Mouse (Mus musculus) MEL (cell line): ENCODE results near the gene Pmm1. TPM values are rescaled to one million over a fixed set of nuclear protein-coding genes. Genes with fewer than 3 reads are reported as not detected.

Source experiments
- DNase-seq: peaks from one replicate; pipeline ENCODE4 v3.0.0; 2011; ENCODE audit warnings: low read depth, low spot score
- H3K27ac ChIP-seq: 2 replicates; pipeline ENCODE4 v1.5.1; 2012; ENCODE audit warnings: low read depth, mild to moderate bottlenecking, control low read depth, low read length, moderate library complexity; ENCODE audit not compliant: control insufficient read depth
- H3K27me3 ChIP-seq, 2 experiments: fragments of 150-350 bp in 1 of 2; sonication (generic) in 1 of 2; 2 replicates each; pipeline ENCODE4 v1.6.1; 2012; ENCODE audit warnings: low read length in 2 of 2, mild to moderate bottlenecking in 2 of 2, improper control_type of control experiment in 1 of 2, moderate library complexity in 1 of 2; ENCODE audit not compliant: insufficient read depth in 2 of 2, control insufficient read depth in 1 of 2
- H3K36me3 ChIP-seq, 2 experiments: 2 replicates each; pipeline ENCODE4 v1.6.1; 2012 to 2014; ENCODE audit warnings: low read length in 2 of 2, improper control_type of control experiment in 1 of 2, inconsistent platforms in 1 of 2, mild to moderate bottlenecking in 1 of 2; ENCODE audit not compliant: insufficient read depth in 2 of 2, control insufficient read depth in 1 of 2
- H3K4me1 ChIP-seq, 2 experiments: fragments of 150-350 bp in 1 of 2; sonication (generic) in 1 of 2; 2 replicates each; pipeline ENCODE4 v1.6.1; 2012; ENCODE audit warnings: low read length in 2 of 2, improper control_type of control experiment in 1 of 2, mild to moderate bottlenecking in 1 of 2; ENCODE audit not compliant: insufficient read depth in 2 of 2, control insufficient read depth in 1 of 2
- H3K4me3 ChIP-seq, 2 experiments: fragments of 150-350 bp in 1 of 2; sonication (generic) in 1 of 2; 2 replicates each; pipeline ENCODE4 v1.5.1; 2012; ENCODE audit warnings: low read depth in 2 of 2, low read length in 2 of 2, mild to moderate bottlenecking in 2 of 2, moderate library complexity in 2 of 2, control low read depth in 1 of 2, improper control_type of control experiment in 1 of 2; ENCODE audit not compliant: control insufficient read depth in 1 of 2, insufficient read depth in 1 of 2
- H3K79me2 ChIP-seq: 2 replicates; pipeline ENCODE4 v1.6.1; 2012; ENCODE audit warnings: mild to moderate bottlenecking, low read length, moderate library complexity; ENCODE audit not compliant: control insufficient read depth, poor library complexity, insufficient read depth
- H3K9ac ChIP-seq: 2 replicates; pipeline ENCODE4 v1.6.1; 2012; ENCODE audit warnings: low read depth, mild to moderate bottlenecking, control low read depth, low read length, moderate library complexity; ENCODE audit not compliant: control insufficient read depth, poor library complexity, severe bottlenecking
- H3K9me3 ChIP-seq: fragments of 150-350 bp; sonication (generic); replicated peaks from 2 replicates; pipeline ENCODE4 v1.6.1; 2012; ENCODE audit warnings: mild to moderate bottlenecking, low read length, improper control_type of control experiment, moderate library complexity; ENCODE audit not compliant: insufficient read depth
- BHLHE40 ChIP-seq: IDR thresholded peaks from 2 replicates; pipeline ENCODE4 v1.6.1; 2012; ENCODE audit warnings: low read depth, mild to moderate bottlenecking, inconsistent platforms, low read length, improper control_type of control experiment, borderline replicate concordance
- CHD1 ChIP-seq: IDR thresholded peaks from 2 replicates; pipeline ENCODE4 v1.6.1; 2012; ENCODE audit warnings: low read depth, mild to moderate bottlenecking, inconsistent platforms, low read length, improper control_type of control experiment
- CTCF ChIP-seq, 3 experiments: IDR thresholded peaks in 2 of 3; conservative IDR thresholded peaks in 1 of 3; 2 replicates each; pipeline ENCODE4 v1.5.1; 2011 to 2012; ENCODE audit warnings: low read length in 3 of 3, low read depth in 2 of 3, mild to moderate bottlenecking in 2 of 3, improper control_type of control experiment in 1 of 3, inconsistent platforms in 1 of 3, mixed read lengths in 1 of 3, moderate library complexity in 1 of 3; ENCODE audit not compliant: control insufficient read depth in 1 of 3, insufficient read depth in 1 of 3, poor library complexity in 1 of 3, severe bottlenecking in 1 of 3
- ELF1 ChIP-seq: IDR thresholded peaks from 2 replicates; pipeline ENCODE4 v1.6.1; 2014; ENCODE audit warnings: low read depth, mild to moderate bottlenecking, inconsistent platforms, low read length, improper control_type of control experiment, moderate library complexity
- EP300 ChIP-seq, 2 experiments: IDR thresholded peaks; 2 replicates each; pipeline ENCODE4 v1.6.1; 2011; ENCODE audit warnings: improper control_type of control experiment in 2 of 2, low read length in 2 of 2, low read depth in 1 of 2, mild to moderate bottlenecking in 1 of 2
- GATA1 ChIP-seq: IDR thresholded peaks from 2 replicates; pipeline ENCODE4 v1.6.1; 2011; ENCODE audit warnings: low read depth, low read length, improper control_type of control experiment
- HCFC1 ChIP-seq: IDR thresholded peaks from 2 replicates; pipeline ENCODE4 v1.6.1; 2012; ENCODE audit warnings: low read depth, mild to moderate bottlenecking, inconsistent platforms, low read length, improper control_type of control experiment, moderate library complexity
- JUND ChIP-seq: IDR thresholded peaks from 2 replicates; pipeline ENCODE4 v1.6.1; 2011; ENCODE audit warnings: low read depth, mild to moderate bottlenecking, improper control_type of control experiment, low read length
- KAT2A ChIP-seq: conservative IDR thresholded peaks from 2 replicates; pipeline ENCODE4 v1.6.1; 2012; ENCODE audit warnings: low read depth, low read length, improper control_type of control experiment, inconsistent platforms
- MAFK ChIP-seq: IDR thresholded peaks from 2 replicates; pipeline ENCODE4 v1.6.1; 2011; ENCODE audit warnings: low read depth, mild to moderate bottlenecking, low read length, improper control_type of control experiment, borderline replicate concordance
- MAZ ChIP-seq: IDR thresholded peaks from 2 replicates; pipeline ENCODE4 v1.6.1; 2012; ENCODE audit warnings: low read depth, mild to moderate bottlenecking, inconsistent platforms, low read length, improper control_type of control experiment
- MYC ChIP-seq: IDR thresholded peaks from 2 replicates; pipeline ENCODE4 v1.6.1; 2011; ENCODE audit warnings: low read depth, mild to moderate bottlenecking, low read length, improper control_type of control experiment, moderate library complexity
- POLR2AphosphoS2 ChIP-seq: IDR thresholded peaks from 2 replicates; pipeline ENCODE4 v1.6.1; 2011; ENCODE audit warnings: low read length, improper control_type of control experiment
- POLR2AphosphoS5 ChIP-seq: IDR thresholded peaks from 2 replicates; pipeline ENCODE4 v1.6.1; 2012; ENCODE audit warnings: low read depth, borderline replicate concordance, mild to moderate bottlenecking, inconsistent platforms, low read length, moderate library complexity, mixed read lengths
- SIN3A ChIP-seq: IDR thresholded peaks from 2 replicates; pipeline ENCODE4 v1.6.1; 2012; ENCODE audit warnings: low read length, improper control_type of control experiment, inconsistent platforms
- TBP ChIP-seq: IDR thresholded peaks from 2 replicates; pipeline ENCODE4 v1.8.0; 2011; ENCODE audit warnings: low read depth, low read length, improper control_type of control experiment
- TCF12 ChIP-seq: IDR thresholded peaks from 2 replicates; pipeline ENCODE4 v1.6.1; 2014; ENCODE audit warnings: low read depth, mild to moderate bottlenecking, inconsistent platforms, low read length, improper control_type of control experiment, moderate library complexity
- UBTF ChIP-seq: IDR thresholded peaks from 2 replicates; pipeline ENCODE4 v1.6.1; 2012; ENCODE audit warnings: low read depth, mild to moderate bottlenecking, inconsistent platforms, low read length, improper control_type of control experiment, moderate library complexity, borderline replicate concordance; ENCODE audit not compliant: insufficient read depth
- USF1 ChIP-seq: IDR thresholded peaks from 2 replicates; pipeline ENCODE4 v1.6.1; 2014; ENCODE audit warnings: low read depth, mild to moderate bottlenecking, inconsistent platforms, low read length, improper control_type of control experiment, moderate library complexity
- USF2 ChIP-seq, 2 experiments: IDR thresholded peaks; 2 replicates each; pipeline ENCODE4 v1.6.1; 2011 to 2012; ENCODE audit warnings: improper control_type of control experiment in 2 of 2, low read length in 2 of 2, borderline replicate concordance in 1 of 2, inconsistent platforms in 1 of 2, low read depth in 1 of 2, mild to moderate bottlenecking in 1 of 2; ENCODE audit not compliant: insufficient read depth in 1 of 2
- polyA plus RNA-seq, 2 experiments: library from polyadenylated mRNA; stranded (reverse) in 1 of 2; unstranded in 1 of 2; fragments of >175 nt in 1 of 2; fragments of >200 nt in 1 of 2; gene quantifications; 2 replicates each; pipeline versions ENCODE4 v1.2.1 to v1.2.4; 2012; ENCODE audit warnings: low replicate concordance in 2 of 2, low read depth in 1 of 2; ENCODE audit not compliant: insufficient read length in 2 of 2, insufficient read depth in 1 of 2, missing spikeins in 1 of 2
- total RNA-seq: library from RNA; depleted of rRNA; stranded (reverse); fragments of 300-350 nt; gene quantifications from 2 replicates; pipeline ENCODE4 v1.2.3, GENCODE M21; 2012

The Pmm1 gene
- total and polyA plus RNA-seq, 3 experiments: 72.7 to 111 TPM; not detected in 1

DNA sequence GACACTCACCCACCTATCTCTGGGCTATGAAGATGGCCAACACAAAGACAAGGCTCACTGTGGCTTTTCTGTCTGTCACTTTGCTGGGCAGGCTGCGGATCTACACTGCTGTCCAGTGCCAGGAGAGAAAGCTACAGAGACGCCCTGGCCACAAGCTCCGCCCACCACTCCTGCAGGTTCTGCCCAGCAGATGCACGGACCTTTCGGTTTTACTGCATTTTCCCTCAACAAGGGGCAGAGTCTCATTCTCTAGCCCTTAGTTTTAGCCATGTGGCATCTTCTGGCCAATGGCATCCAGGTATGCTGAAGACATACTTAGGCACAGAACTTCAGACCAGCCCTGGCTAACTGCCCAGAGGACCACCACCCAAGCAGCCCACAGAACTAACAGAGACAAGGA, 39.5 kb downstream of the Pmm1 start:
- peaks cover 38% of the 10 kb centered on the region for H3K79me2 ChIP-seq
- H3K9me3 ChIP-seq: no peaks in the 10 kb centered on the region
- H3K27ac ChIP-seq: no peak overlapping the region
- peaks cover under 1 to 11% of the 10 kb centered on the region in 2 experiments; a peak in 3 of 4 replicates for H3K36me3 ChIP-seq
- peaks cover 0 to 11% of the 10 kb centered on the region in 2 experiments; a peak in 3 of 4 replicates for H3K4me1 ChIP-seq
- TF ChIP-seq USF1 (peak; percentile 37; the same call in 1 of the 2 replicates), MYC (no peak)
- H3K9ac ChIP-seq: no peak overlapping the region
- H3K4me3 ChIP-seq: no peak overlapping the region
- no peak for DNase-seq
- H3K27me3 ChIP-seq: no peaks in the 10 kb centered on the region

DNA sequence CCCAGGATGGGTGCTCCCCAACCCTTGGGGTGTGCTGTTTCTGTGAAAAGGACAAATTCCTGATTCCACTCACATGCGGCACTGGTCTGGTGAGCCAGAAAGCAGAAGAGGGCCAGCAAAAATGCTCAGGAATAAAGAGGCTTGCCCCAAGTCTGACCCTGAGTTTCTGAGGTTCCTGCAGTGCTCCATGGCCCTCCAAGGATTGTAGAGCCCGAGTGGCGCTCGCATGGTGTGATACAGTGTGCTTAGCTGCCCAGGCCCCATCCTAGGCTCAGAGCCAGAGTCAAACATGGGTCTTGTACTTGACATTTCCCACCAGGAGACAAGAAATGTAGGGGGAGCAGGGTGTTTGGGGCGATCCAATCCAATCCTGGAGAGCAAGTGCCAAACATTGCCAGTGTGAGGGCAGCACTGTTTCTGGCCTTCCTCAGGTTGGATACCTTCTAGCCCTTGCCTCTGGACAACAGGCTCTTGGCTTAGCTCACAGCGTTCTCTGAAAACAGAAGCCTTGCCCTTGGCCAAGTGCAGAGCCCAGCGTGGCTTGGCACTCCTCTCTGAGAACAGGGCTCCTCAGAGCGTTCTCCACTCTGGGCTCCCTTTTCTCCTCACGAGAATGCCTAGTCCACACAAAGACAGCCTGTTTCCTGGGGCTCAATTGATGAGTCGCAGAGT, 40.0 kb downstream of the Pmm1 start:
- H3K27me3 ChIP-seq: no peaks in the 10 kb centered on the region
- H3K9ac ChIP-seq: no peak overlapping the region
- no peaks in the 10 kb centered on the region for H3K9me3 ChIP-seq
- peaks cover 4 to 11% of the 10 kb centered on the region in 2 experiments for H3K36me3 ChIP-seq
- TF ChIP-seq SIN3A: no peak
- TF ChIP-seq HCFC1: no peak
- TF ChIP-seq GATA1: no peak
- no peak for TF ChIP-seq EP300 (IDR thresholded peaks at IDR 0.05; ENCODE audit: low read depth in 1 of 2, low read length in 2 of 2)
- no peak for TF ChIP-seq BHLHE40
- no peak for TF ChIP-seq TBP
- no peak for TF ChIP-seq TCF12
- no peak for TF ChIP-seq KAT2A
- no peak for TF ChIP-seq CTCF (IDR thresholded peaks at IDR 0.05 in 2 of 3, conservative IDR thresholded peaks at IDR 0.05 in 1 of 3; ENCODE audit: control insufficient read depth in 1 of 3, insufficient read depth in 1 of 3, low read depth in 2 of 3, low read length in 3 of 3, poor library complexity in 1 of 3, severe bottlenecking in 1 of 3)
- no peak for DNase-seq
- peaks cover 0 to 11% of the 10 kb centered on the region in 2 experiments; a peak in 3 of 4 replicates for H3K4me1 ChIP-seq
- peaks cover 35% of the 10 kb centered on the region for H3K79me2 ChIP-seq
- no peak overlapping the region for H3K27ac ChIP-seq
- H3K4me3 ChIP-seq: no peak overlapping the region

DNA sequence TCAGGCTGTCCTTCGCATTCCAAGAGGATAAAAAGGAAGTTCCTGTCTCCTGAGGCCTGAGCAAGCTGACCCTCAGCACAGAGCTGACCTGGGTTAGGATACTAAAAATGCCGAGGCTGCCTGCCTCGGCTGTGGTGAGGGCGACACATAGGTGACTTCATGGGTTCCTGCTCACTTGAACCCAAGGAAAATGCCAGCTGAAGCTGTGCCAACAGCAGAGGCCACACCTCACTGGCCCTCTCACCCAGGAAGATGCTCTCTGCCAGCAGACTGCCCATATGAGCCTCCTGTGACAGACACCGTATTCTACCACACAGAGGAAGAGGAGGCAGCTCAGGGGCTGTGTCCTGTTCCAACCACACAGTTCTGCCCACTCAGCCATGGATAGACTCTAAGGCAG, 41.7 kb downstream of the Pmm1 start:
- no peak overlapping the region for H3K4me3 ChIP-seq
- no peak overlapping the region for H3K27ac ChIP-seq
- H3K79me2 ChIP-seq: peaks cover 19% of the 10 kb centered on the region
- H3K36me3 ChIP-seq: peaks cover 4 to 12% of the 10 kb centered on the region in 2 experiments
- H3K9me3 ChIP-seq: no peaks in the 10 kb centered on the region
- TF ChIP-seq GATA1: no peak
- TF ChIP-seq MAFK: no peak
- no peak for TF ChIP-seq MYC
- TF ChIP-seq POLR2AphosphoS5: no peak
- TF ChIP-seq ELF1: no peak
- no peak for TF ChIP-seq MAZ
- TF ChIP-seq KAT2A: no peak
- TF ChIP-seq UBTF: no peak
- no peak for TF ChIP-seq JUND
- TF ChIP-seq POLR2AphosphoS2: no peak
- TF ChIP-seq CHD1: no peak
- TF ChIP-seq USF2 (IDR thresholded peaks at IDR 0.05; ENCODE audit: borderline replicate concordance in 1 of 2, insufficient read depth in 1 of 2, low read depth in 1 of 2, low read length in 2 of 2): no peak
- no peak overlapping the region for H3K9ac ChIP-seq
- no peak for DNase-seq
- H3K4me1 ChIP-seq: peaks cover 0 to 5% of the 10 kb centered on the region in 2 experiments; a peak in 2 of 4 replicates
- H3K27me3 ChIP-seq: no peaks in the 10 kb centered on the region
